Mouse (Mus musculus): ENCODE measurements at regions not wholly inside any gene's neighbourhood (a gene's known extent, or its start where the extent isn't known, plus 50 kb on each side); places are given as distances from the start of the nearest gene placed in this dataset.
"Not testable (repeated sequence)": the region's sequence is repeated elsewhere in the genome, so short reads cannot be mapped to it uniquely, and the experiment has no call there.

DNA sequence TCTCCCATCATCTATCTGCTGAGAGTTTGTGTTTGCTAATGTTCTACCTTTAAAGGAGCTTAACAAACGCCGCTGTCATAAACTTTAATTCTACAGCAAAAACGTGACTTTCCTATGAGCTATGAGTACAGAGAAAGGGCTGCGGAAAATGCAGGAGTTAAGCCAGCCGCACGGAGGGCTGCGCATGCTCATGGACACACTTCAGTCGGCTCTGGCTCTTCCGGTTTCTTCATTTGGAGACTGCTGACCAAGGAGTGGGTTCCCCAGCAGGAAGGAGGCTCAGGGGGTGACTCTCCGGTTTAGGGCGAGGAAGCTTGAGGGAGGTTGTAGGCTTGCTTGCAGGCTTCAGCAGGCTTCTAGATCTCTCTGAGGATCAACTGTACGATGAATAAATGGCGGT is 59.3 kb downstream of the Sox2 start:
- DNase-seq (ENCODE audit: low read depth, low spot score), result no peak

DNA sequence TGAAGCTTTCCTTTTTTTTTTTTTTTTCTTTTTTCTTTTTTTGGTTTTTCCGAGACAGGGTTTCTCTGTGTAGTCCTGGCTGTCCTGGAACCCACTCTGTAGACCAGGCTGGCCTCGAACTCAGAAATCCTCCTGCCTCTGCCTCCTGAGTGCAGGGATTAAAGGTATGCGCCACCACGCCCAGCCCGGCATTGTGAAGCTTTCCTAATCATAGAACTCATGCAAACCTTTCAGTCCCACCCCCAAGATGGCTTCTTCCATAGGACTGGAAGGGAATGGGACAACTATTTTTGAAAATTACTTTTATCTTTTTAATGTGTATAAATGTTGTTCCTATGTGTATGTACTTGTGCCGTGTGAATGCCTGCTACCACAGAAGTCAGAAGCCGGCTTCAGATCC is 61.9 kb downstream of the Sox2 start:
- DNase-seq (ENCODE audit: low read depth, low spot score), result not testable (repeated sequence)

DNA sequence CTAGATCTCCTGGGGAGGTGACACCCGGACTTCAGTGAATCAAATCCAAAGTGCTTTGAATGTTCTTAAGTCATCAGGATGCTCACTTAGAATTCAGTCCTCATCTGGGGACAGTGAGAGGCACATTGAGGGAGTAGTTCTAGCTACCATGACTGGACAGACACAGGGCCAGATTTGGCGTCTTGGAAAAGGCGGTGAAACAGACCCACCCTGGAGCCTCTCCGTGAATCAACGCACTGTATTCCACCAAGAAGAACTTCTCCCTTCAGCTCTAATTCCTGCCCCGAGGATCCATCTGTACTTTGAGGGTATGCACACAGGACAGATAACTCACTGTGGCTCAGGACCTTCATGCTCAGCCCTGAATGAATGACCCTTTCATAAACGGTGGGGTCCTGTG is 72.3 kb downstream of the Sox2 start:
- DNase-seq (ENCODE audit: low read depth, low spot score), result no peak

DNA sequence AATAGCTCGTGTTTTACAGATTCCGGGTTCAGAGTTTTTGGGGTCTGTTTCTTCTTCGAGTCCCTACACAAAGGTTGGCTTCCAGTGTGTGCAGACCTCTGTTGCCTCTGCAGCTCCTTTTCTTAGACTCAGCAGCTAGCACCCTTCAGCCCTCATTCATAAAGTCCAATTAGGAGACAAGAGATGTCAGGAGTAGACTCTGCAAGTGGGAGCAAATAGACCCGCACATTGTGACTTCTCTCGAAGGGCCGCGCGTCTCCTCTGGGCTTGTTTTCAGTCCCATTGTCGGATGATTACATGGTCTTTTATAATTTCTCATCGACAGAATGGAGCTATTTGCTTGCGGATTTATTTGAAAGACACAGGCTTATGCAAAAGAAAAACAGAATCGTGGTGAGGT is 76.8 kb downstream of the Sox2 start:
- no peak for DNase-seq (ENCODE audit: low read depth, low spot score)

DNA sequence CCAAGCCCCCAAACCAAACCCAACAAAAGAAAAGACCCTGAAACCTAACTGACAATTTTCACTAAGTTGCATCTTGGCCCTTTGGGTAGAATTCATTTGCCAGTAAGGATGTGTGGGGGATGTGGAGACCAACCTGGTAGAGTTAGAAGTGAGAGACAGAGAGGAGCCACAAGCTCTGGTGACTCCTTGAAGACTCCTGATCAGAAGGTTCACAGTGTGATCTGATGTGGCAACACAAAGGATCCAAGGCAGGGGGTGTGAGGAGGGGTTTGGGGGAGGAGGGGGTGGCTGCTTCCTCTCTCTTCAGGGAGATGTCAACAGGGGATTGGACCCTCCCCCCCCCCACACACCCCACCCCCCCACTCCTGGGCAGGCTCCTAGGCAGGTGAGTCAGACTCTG is 78.1 kb downstream of the Sox2 start:
- no peak for DNase-seq (ENCODE audit: low read depth, low spot score)

DNA sequence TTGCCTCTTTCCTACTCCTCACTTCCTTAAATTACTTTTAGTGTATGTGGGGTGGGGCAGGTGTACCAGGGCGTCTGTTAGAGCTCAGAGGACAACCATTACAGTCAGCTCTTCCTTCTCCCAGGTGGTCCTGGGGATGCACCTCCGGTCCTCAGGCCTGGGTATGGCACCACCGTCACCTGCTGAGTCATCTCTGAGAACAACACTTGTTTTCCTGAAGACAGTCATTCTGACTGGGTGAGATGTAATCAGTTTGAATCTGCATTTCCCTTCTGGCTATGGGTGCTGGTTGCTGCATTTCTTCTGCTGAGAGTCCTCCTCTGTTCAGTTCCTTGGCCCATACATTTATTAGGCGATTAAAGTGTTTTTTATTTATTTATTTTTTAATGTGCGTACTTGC is 84.8 kb downstream of the Sox2 start:
- no peak for DNase-seq (ENCODE audit: low read depth, low spot score)

DNA sequence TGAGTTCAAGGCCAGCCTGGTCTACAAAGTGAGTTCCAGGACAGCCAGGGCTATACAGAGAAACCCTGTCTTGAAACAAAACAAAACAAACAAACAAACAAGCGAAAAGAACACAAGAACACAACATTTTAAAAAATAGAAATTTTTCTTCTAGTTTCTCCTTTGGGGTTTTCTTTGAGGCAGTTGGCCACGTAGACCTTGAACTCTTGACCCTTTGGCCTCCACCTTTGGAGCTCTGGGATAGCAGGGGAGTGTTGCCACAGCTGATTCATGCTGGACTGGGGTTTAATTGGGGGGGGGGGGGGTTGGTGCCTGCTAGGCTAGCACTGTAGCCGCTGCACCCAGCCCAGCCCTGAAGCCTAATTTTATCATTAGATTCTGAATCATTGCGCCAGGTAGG is 87.8 kb downstream of the Sox2 start:
- no peak for DNase-seq (ENCODE audit: low read depth, low spot score)

DNA sequence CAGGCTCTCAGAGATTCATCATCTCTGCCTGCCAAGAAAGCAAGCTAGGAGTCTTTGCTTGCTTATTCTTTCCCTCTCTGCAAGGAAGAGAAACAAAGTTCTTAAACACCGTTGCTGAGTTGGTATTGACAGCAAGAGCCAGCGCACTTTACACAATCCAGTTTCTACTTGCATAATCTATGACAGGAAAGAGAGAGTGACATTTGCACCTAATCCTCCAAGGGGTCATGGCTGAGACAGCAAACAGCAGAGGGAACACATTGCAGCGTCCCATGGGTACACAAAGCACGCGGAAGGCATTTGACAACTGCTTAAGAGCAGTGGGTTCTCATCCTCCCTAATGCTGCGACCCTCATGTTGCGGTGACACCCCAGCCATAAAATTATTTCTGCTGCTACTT is 88.7 kb downstream of the Sox2 start:
- DNase-seq (ENCODE audit: low read depth, low spot score), result no peak

DNA sequence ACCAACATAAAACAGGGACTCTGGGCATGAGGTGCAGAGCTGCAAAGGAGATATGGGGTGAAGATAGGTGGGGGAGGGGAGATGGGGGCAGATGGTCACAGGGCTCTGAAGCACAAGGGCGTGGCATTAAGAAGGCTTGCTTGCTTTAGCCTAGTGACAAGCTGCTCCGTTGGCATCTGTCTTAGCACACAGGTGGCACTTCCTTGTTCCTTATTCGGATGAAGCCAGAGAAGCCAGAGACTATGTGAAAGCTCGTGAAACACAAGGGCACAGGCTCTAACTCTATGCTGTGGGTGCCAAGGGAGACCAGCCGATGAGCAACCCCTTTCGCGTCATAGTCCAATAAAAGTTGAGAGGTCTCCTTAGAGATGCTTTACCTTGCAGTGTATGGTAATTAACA is 89.5 kb downstream of the Sox2 start:
- DNase-seq (ENCODE audit: low read depth, low spot score), result no peak

DNA sequence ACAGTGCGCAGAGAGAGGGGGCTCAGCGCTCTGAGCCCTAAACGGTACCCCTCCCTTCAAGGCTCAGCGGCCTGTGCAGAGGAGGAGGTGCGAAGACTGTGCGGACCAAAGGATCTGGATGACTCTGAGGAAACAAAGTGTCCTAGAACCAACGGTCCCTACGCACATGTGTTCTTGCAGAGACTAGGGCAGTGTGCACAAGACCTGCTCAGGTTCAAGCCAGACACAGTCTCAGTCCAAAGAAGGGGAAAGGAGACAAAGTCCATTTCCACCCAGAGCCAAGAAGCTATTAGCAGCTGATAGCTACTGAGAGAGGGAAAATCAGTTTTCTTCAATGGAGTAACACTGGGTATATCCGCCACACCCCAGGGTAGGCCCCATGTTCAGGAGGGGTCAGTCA is 89.9 kb downstream of the Sox2 start:
- DNase-seq (ENCODE audit: low read depth, low spot score), result no peak

DNA sequence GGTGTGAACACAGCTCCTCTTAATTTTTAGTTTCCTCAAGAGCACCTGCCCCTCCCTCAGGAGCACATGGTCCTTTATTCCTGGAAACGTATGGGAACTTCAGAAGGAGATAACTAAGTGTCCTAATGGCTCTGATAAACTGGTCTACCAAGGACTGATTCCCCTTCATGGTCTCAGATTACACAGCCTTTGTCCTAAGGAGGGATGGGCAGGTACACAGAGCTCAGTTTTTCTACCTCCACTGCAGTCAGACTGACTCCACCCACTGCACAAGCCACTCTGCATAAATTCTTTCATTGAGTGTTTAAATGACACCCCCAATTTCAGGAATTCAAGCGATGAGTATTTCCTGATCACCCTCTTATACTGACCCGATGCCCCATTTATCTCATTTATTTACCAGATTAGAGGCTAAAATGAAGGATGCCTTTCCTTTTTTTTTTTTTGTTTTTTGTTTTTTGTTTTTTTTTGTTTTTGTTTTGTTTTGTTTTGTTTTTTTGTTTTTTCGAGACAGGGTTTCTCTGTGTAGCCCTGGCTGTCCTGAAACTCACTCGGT is 95.1 kb downstream of the Sox2 start:
- no peak for DNase-seq (ENCODE audit: low read depth, low spot score)

DNA sequence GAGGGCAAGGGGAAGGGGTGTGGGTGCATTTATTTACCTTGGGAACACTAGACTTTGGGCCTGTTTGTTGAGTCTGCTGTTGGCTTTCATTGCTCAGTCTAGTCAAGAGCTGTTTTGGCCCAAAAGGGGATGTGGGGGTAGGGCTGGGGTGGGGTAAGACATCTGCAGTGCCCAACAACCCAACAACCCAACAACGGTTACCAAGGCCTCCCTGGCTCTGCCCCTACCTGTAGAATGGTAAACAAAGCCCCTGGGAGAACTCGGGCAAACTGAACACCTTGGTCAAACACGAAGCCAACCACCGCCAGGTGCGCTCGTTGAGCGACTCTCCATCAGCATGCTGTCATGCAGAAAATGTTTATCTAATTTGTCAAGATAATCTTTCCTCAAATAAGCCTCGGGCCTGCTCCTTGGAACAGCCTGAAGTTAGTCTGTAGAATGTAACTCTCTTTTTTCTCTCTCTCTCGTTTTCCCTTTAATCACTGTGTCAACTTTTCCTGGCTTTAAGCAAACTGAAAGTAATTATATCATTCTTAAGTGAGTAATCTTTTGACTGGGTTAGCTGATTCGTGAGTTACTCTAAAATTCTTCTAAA is 97.4 kb downstream of the Sox2 start:
- no peak for DNase-seq (ENCODE audit: low read depth, low spot score)

DNA sequence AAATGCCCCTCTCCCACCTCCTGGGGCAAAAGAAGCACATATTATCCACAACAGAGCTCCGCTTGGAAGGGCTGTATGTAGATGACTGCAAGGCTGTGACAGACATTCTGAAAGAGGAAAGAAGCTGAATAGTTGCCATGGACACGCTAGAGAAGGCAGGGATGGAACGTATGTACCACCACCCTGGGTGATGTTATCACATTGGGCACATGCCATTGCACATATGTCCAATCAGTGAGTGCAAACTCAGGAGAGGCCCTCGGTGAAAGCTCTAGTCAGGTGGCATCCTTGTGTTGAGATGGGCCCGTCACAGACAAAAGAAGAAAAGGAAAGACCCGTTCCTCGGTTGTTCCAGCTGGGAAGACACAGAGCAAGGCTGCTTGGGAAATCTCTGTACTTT is 99.8 kb downstream of the Sox2 start:
- DNase-seq (ENCODE audit: low read depth, low spot score), result no peak

DNA sequence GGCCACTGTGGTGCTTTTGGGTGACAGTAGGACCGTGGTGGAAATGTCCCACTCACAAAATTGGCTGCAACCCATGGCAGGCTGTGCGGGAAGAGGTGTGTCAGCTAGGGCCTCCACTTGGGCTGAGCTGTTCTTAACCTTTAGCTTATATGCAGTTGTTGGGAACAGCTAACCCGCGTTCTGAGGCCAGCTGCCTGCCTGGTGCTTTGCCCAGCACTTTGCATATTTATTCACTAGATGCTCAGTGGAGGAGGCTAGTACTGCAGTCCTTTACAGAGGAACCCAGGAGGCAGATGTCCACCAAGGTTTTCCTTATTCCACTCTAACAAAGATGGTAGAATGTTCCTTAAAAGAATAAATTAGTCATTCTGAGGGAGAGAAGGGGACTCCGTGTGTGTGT is 101.3 kb downstream of the Sox2 start:
- peak; percentile 45 for DNase-seq (ENCODE audit: low read depth, low spot score)

DNA sequence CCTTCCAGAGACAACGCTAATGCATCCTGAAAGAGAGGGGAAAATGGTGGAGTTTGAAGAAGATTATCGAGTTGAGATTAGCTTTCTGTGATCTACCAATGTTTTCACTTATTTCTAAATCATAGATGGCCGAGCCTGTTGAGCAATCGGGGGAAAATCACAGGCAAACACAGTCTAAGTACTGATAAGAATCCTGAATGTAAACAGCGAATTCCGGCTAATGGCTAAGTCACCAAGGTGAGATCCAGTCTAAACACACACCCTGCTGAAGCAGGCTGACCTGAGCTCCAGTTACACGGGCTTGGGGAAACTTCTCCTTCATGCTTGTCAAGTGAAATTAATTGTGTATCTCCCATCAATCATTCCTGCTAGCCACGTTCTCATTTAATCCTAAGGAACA is 103.4 kb downstream of the Sox2 start:
- DNase-seq (ENCODE audit: low read depth, low spot score), result no peak

DNA sequence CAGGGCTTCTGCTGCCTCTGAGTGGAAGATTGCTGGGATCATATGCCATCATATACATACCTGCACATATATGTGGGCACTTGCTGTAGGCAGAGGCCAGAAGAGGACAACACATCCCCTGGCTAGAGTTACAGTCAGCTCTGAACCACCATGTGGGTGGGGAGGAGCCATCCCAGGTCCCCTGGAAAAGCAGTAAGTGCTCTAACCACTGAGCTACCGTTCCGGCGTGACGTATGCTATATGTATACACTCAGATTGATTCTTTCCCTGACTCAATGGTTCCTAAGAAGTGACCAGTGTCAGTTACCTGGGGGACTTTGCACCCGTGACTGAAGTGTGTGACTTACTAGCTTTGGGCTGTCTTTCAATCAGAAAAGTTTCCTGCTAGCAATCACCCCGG is 104.6 kb downstream of the Sox2 start:
- DNase-seq (ENCODE audit: low read depth, low spot score), result no peak

DNA sequence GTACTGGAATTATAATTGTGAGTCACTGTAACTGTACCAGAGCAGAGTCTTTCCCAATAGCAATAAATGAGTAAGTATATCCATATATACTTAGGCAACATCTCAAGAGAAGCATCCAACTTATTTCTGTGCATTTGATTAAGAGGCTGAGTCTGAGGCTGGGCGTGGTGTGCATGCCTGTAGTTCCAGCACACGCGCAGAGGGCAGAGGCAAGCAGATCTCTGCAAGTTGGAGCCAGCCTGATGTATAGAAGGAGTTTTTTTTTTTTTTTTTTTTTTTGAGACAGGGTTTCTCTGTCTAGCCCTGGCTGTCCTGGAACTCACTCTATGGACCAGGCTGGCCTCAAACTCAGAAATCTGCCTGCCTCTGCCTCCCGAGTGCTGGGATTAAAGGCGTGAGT is 105.1 kb downstream of the Sox2 start:
- not testable (repeated sequence) for DNase-seq (ENCODE audit: low read depth, low spot score)

DNA sequence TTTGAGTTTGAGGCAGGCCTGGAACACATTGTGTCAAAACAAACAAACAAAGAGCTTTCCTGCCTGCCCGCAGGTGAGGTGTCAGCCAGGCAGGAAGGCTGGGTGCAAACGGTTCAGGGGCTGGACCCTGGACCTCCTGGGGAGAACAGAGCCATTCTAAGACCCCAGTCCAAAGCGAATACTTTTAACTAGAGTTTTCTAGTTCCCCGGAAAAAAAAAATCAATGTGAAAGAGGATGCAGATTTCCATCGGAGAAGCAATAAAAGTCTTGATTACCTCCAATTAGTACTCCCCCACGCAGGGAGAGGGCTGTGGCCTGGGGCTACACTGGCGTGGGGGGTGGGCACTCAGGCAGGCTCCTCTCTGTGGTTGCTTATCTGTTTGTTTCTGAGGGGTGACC is 106.4 kb downstream of the Sox2 start:
- DNase-seq (ENCODE audit: low read depth, low spot score), result no peak

DNA sequence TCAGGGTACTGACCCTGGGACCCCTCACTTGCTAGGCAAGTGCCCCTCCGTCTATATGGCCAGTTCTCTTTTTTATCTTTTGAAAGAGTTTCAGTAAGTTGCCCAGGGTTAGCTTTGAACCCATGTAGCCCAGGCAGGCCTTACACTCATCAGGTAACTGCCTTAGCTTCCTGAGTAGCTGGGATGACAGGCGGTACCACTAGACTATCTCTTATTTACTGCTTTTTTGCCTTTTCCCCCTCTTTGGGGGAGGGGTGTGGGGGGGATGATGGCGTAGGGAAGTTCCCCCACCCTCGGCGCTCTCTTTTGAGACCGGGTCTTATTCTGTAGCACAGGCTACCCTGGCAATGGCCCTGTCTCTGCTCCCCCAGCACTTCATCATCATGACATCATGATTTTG is 106.9 kb downstream of the Sox2 start:
- DNase-seq (ENCODE audit: low read depth, low spot score), result no peak

DNA sequence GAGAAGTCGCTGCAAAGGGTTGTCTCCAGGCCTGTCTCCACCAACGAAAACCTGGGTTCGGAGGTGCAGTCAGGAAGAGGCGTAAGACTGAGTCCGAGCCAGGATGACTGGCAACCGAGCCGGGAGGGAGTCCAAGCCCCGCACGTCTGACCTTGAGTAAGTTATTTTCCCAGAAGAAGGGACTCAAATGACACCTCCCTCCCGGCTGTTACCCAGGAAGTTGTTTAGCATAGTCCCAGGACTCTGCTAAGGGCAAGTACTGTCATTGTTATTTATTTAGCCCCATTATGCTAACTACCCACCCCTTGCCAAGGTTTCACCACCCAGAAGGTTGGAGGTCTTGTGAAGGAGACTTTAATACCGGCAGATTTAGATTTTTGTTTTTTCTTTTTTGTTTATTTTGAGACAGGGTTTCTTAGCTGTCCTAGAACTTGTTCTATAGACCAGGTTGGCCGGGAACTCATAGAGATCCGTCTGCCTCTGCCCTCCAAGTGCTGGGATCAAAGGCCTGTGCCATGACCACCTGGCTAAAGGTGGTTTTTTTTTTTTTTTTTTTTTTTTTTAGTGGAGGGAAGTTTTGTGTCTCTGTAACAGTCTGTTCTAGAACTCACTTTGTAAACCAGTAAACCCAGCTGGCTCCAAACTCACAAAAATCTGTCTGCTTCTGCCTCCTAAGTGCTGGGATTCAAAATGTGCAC is 107.8 kb downstream of the Sox2 start:
- DNase-seq (ENCODE audit: low read depth, low spot score), result no peak

DNA sequence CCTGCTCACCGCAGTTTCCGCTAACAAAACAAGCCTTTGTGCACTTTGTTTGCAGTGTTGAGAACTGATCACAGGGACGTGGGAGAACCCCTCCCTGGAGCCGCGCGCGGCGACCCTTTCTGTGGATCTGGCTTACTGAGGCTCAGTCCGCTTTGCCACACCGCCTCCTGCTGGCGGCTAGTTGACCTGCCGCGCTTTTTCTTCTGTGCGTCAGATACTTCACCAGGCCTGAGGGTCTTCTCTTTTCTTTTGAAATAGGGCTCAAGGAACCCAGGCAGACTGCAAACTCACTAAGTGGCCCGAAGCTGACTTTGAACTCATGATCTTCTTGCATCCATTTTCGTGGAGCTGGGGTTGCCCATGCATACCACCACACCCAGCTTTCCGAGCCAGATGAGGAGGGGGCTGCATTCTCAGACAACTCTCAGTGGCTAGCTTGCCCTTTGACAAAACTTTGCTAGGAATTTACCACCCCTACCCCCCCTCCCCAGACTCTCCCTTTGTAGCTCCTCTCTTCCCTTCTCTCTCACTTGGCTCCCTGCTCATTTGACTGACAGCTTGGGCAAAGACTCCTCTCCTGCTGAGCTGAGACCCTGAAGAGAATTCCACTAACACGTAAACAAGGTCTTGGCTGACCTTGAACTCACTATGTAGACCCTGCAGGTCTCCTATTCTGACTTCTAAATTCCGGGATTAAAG is 109.9 kb downstream of the Sox2 start:
- DNase-seq (ENCODE audit: low read depth, low spot score), result no peak

DNA sequence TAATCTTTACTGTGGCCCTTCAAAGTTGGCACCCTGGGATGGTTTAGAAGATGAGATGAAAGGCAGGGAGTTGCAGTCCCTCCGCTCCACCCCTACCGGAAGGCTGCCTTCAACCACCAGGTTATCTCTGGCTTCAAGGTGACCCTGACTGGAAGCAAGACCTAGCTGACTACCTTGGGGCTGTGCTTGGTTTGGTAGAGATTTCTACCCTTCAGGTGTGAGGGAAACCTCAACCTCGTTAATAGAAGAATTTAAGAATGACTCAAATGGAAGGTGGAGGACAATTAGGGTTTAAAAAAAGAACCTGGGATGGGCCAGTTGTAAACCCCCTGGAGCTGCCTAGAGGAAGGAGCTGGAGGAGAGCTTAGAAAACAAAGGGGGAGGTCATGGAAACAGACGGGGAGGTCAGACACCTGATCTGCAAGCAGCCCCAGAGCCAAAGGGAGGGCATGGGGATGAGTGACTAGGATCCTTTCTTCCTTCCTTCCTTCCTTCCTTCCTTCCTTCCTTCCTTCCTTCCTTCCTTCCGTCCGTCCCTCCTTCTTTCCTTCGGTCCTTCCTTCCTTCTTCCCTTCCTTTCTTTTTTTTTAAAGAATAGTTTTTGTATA is 111.1 kb downstream of the Sox2 start:
- DNase-seq (ENCODE audit: low read depth, low spot score), result no peak

DNA sequence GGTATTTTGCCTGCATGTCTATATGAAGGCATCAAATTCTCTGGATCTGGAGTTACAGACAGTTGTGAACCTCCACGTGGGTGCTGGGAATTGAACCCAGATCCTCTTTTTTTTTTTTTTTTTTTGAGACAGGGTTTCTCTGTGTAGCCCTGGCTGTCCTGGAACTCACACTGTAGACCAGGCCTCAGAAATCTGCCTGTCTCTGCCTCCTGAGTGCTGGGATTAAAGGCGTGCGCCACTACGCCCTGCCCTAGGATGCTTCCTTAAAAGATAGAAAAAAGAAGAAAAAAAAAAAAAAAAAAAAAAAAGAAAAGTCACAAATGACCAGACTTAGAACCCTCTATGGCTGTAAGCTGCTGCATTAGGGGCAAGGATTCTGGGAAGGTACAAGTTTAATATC is 111.6 kb downstream of the Sox2 start:
- DNase-seq (ENCODE audit: low read depth, low spot score), result no peak
